Mouse (Mus musculus): ENCODE measurements around the gene Parp3. TPM values are rescaled to one million over a fixed set of nuclear protein-coding genes. Genes with fewer than 3 reads are reported as not detected.

The Parp3 gene
- total RNA-seq, 2 experiments from 2014 or later, result 2.4 to 2.8 TPM

DNA sequence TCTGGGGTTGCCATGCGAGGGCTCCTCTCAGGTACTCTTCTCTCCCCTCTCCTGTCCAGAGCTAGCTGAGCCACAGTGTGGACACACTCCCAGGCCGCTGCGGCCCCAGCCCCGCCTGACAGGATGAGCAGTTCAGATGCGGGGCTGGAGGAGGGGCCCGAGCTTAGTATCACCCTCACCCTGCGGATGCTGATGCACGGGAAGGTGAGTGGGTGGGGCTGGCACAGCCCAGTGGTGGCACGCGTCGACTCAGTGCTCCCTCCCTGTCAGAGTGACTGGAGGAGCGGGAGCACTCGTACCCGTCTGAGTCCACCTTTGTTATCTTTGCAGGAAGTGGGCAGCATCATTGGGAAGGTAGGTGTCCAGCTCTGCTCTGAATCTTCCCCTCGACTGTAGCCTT lies 16.8 kb downstream of the Parp3 start:
- DNase-seq (ENCODE audit: low spot score in 2 of 2), result no peak

DNA sequence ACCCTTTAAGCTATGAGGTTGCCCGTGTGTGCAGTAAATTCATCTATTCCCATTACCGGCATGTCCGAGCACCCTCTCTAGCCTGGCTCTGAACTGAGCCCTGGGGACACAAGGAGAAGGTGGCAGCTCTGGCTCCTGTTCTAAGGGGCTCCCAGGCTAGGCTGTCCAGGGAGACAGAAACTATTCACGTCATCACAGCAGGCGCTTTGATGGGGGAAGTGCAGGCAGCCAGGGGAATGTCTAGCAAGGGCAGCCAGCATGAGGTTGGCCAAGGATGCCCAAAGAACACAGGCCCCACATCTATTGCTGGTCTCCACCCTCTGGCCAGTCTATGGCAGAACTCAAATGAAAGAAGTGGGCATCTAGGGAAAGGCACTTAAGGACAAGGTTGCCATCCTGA lies 18.8 kb downstream of the Parp3 start:
- no peak for DNase-seq (ENCODE audit: low spot score in 2 of 2)

DNA sequence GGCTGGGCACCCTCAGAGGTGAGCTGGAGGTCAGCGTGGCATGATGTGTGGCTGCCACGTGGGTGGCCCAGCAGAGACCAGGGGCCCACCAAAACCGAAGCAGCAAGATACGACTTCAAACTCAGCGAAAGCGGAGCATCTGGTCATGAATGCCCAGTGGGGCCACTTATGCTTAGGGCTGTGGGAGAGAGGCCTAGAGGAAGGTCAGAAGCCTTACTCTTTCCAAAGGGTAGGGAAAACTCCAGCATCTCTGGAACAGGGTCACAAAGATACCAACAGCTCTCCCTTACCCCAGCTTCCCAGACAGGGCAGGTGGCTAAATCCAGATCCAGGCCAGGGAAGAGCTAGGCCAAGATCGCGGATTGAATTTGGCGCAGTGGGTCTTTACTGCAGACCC lies 19.6 kb downstream of the Parp3 start:
- no peak for DNase-seq (ENCODE audit: low spot score in 2 of 2)

DNA sequence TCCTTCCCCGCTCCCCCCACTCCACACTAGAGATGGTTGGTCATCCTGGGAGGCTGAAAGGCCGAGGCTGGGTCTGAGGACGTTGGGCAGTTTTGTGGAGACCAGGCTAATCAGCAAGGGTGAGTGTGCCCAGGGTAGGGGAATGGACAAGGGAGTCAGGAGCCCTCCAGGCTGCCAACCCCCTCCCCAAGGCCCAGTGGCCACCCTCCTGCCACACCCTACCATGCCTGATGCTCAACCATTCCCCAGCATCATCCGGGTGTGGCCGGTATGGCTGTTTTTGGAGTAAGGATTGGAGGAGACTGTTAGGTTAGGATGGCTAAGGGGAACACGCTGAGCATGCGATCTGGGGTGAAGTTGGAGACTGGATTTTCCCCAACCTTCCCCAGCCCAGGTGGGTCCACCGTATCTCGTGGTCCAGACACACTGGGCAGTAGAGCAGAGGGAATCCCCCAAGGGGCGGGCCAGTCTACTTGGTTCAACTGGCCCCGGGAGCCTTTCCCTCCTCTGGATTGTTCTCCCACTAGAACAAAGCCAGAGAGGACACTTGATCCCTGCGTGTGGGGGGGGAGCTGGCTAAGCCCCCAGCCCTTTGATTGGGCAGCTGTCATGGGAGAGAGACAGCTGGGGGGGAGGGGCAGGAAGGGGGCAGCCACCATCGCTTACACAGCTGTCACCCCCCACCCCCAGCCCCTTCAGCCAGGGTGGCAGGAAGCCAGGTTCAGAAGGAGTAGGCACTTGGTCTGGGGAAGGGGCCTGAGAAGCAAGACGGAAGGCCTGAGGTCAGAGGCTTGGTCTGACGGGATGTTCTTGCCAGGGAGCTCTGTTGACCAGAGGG lies 20.2 kb downstream of the Parp3 start:
- no peak for DNase-seq (ENCODE audit: low spot score in 2 of 2)

DNA sequence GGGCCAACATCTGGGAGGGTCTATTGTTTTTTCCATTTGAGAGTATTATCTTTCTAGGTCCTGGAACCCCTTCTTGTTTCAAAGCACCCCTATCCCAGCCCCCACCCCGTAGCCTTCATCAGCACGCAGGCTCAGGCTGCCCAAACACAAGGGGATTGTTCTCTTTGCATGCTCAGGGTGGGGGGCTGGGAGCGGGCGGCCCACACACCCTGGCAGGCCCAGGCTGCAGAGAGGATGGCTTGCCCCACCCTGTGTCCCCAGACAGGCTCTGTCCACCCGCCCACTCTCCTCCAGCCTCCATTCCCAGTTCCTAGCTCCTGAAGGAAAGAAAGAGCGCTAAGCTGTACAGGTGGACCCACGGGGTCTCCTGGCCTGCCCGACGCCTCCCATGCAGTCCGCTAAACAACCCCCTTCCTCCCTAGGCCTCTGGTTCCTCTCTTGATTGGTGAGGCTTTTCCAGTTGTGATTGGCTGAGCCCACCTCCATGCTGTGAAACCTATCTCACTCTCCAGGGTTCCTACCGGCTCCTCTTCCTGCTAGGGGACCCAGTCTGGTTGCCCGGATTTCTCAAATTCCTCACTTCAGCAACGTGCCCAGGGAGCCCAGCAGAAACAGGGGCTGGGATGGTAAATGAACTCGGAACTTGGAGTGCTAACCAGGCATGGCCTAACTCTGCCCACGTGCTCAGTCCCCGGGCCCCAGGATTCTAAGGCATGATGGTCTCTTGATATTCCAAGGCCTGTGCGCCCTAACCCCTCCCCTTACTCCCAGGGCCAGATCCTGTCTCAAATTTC lies 21.7 kb downstream of the Parp3 start:
- peak in 1 of 2 experiments; percentile 45 for DNase-seq (ENCODE audit: low spot score in 2 of 2)

DNA sequence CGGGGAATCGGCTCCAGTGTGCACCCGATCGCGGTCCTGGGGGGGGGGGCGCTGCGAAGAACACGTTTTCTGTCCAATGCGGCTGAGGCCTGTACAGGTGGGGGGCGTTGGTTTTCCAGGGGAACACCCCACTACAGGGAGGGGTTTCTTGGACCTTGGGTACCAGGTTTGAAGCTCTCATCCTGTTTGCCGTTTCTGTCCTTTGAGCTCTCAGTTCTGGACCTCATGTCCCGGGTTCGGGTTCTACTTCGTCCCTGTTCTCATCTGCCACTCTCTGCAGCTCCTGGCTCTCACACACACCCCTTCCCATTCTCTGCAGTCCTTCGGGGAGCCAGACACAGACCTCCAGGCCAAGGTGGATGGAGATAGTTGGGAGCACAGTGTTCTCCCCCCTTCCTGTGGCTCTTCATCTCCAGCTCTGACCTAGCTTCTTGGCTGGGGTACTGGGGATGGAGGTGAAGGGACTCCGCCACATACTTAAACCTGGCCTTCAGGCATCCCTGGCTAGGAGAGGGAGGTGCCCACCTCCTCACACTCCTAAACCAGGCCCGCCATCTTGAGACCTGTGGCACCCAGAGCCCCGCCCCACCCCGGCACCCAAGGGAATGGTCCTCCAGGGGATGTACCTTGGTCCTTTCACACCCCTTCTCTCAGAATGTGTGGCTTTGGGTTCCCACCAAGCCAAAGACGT lies 22.5 kb downstream of the Parp3 start:
- no peak for DNase-seq (ENCODE audit: low spot score in 2 of 2)

DNA sequence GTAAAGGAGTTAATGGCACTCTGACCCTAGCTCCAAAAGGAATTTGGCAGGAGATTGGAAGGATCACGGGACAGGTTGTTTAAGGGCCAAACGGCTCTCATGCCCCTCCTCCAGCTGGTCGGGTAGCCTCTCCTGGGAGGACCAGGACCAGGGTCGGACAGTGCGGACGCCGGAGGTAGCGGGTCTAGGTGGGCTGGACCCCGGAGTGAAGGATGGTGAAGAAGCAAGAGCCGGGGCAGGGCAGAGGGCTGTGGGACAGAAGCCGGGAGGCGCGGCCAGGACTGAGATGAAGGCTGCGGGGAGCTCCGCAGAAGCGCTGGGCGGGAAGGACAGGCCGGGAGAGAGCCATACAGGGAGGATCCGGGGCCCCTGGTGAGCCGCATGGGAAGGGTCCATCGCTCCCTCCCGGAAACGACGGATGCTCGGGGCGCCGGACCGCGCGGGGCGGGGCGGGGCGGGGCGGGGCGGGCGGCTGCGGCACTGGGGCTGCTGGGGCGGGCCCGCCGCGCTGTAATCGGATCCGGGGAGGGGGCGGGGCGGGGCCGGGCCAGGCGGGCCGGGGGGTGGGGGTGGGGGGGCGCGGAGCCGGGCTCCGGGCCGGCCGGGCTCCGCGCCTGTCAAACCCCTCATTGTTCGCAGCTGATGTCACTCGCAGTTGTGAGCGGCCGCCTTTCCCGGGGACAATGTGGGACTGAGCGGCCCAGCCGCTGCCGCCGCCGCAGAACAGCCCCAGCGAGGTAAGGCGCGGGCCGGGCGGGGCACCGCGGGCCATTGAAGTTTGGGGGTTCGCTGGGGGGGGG lies 23.3 kb downstream of the Parp3 start, which contains the start of gene Pcbp4:
Pcbp4 (plus strand) TSS at position 21 of the 800 bp plus-strand sequence.
- peak; percentile 53 to 68 for DNase-seq (ENCODE audit: low spot score in 2 of 2)

DNA sequence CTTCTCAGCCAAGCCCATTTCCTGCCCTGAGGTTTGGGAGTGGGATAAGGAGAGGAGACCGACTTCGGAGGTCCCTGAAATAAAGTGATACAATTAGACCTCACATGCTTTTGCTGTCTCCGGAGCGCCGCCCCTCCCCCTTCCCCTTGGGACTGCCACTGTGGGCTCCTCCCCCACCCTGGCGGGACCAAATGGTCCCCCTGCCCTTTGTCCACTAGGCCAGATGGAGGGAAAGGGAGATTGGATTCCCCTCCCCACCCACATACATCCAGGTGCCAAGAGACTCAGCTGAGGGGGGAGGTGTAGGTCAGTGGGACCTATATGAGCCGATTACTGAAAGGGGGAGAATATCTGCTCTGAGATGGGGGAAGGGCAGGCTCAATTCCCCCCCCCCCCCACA lies 23.9 kb downstream of the Parp3 start:
- DNase-seq (ENCODE audit: low spot score in 2 of 2), result peak; percentile 47 to 66

DNA sequence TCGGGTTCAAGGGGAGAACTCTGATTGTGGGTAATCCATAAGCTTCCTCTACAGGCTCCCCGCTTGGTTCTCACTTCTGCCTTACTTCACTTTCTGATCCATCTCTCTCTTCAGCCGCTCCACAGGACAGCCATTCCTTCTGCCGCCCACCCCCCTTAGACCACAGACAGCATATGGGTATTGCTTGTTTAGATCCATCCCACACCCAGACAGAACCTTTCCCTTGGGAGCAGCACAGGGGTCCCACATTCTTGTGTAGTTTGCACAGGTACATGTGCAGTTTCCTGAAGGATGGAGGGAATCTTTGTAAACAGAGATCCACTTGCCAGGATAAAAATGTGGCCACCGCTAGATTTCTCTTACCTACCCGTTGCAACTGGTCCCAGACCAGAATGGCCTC lies 24.4 kb downstream of the Parp3 start:
- DNase-seq (ENCODE audit: low spot score in 2 of 2), result no peak

DNA sequence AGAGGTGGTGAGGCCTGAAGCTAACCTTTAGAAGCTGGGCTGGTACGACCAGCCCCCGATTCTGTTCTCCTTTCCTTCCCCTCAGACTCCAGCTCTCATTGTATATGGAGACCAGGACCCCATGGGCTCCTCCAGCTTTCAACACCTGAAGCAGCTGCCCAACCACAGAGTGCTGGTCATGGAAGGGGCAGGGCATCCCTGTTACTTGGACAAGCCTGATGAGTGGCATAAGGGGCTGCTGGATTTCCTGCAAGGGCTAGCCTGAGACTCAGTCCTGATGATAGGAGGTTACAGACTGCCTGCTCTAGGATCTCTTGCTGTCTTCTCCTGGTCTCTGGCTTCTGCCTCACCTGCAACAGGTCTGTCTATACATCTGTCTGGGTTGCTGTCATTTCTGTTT lies 24.9 kb downstream of the Parp3 start:
- no peak for DNase-seq (ENCODE audit: low spot score in 2 of 2)

DNA sequence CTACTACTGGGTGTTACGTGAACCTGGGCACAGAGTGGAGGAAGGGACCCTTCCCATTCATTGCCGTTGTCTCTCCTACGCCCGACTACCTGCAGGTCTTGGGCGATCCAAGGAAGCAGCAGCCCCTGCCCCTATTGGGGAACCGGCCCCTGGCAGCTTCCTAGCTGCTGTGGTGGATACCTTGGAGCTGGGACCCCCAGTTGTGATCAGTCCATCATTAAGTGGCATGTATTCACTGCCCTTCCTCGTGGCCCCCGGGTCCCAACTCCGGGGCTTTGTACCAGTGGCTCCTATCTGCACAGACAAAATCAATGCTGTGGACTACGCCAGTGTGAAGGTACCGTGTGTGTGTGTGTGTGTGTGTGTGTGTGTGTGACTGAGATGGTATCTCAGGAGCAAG lies 25.5 kb downstream of the Parp3 start:
- no peak for DNase-seq (ENCODE audit: low spot score in 2 of 2)

DNA sequence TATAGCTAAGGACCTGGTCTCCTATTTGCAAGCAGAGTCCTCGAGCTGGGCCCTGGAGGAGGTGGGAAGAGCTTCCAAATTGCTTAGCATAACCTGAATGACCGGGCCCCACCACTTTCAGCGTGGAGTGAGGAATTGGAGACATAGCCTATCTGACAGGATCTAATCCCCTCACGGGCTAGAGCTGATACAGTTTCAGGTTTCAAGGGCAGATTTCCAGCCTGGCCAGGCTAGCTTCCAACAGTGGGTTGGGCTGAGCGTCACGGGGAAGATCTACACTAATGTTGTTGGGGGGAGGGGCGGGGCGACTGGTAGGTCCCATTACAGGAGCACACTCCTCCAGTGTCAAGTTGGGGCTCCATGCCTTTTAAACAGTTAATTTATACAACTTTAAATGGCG lies 26.1 kb downstream of the Parp3 start:
- DNase-seq (ENCODE audit: low spot score in 2 of 2), result no peak

DNA sequence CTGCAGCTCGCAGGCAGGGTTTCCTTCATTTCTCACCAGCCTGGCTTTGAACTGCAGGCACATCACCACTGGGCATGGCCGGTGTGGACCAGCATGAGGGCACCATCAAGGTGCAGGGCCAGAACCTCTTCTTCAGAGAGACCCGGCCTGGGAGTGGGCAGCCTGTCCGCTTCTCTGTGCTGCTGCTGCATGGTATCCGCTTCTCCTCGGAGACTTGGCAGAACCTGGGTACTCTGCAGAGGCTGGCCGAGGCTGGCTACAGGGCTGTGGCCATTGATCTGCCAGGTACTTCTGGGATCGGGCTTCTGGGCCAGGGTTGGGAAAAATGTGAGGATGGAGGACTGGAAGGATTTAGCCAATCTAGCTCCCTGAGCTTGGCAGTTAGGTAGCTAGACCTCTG lies 26.8 kb downstream of the Parp3 start:
- DNase-seq (ENCODE audit: low spot score in 2 of 2), result no peak

DNA sequence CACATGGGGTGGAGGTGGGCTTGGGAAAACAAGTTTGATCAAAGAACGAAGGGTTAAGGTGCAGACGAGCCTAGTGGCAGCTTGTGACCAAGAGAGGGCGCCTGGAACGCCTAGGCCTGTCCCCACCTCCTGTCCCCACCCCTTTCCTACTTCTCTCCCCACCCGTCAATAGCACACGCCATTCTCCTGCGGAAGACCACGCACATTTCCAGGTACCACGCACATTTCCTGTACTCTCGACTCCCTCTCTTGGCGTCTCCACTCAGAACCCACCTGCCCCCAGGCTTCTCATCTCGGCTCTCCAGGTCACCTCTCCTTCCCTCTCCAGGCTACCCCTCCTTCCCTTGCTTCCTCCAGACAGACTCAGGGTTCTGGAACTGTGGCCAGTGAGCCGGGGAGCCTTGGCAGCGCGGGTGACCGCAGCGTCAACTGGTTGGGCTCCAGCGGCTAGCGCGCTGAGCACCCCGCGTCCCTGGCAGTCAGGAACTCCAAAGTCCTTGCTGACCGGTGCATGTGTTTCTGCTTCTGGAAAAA lies 28.2 kb downstream of the Parp3 start:
- DNase-seq (ENCODE audit: low spot score in 2 of 2), result peak; percentile 68 to 76

DNA sequence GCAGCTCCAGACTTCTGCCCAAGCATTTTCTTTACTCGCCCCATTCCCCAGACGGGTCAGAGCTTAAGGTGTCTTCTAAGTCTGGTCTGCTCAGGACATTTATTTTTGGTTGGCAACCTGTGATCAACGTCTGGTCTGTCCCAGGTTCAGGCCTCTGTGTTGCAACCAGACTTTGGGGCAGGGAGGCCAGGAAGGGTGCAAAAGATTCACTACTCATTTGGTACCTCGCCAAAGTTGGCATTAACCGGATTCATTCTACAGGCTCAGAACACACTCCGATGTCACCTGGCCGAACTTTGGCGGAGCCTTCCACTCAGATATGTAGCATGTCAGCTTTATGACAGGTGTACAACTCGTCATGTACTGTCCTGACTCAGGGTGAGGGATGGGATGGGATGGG lies 28.8 kb downstream of the Parp3 start:
- DNase-seq (ENCODE audit: low spot score in 2 of 2), result no peak

DNA sequence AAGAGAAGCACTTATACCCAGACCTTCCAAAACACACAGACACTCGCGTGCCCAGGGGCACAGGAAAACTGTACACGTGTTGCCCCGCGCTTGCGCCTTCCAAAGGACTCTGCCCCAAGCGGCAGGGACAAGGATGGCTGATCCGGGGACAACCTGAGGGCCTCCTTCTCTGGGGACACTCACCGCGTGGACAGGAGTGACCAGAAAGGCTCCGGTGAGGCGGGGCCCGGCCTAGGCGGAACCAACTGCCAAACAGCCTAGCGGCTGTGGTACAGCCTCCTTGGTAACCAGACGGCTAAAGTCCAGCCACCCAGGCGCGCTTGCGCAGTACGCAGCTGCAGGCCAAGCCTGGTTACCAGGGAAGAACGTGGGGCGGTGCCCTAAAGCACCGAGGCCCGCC lies 29.4 kb downstream of the Parp3 start, which contains the start of the genes Abhd14b and Abhd14a:
Abhd14b (plus strand) TSS at position 112 of the 400 bp plus-strand sequence.
Abhd14a (minus strand) TSS at position 331 of the 400 bp plus-strand sequence.
- peak; percentile 88 to 93 for DNase-seq (ENCODE audit: low spot score in 2 of 2)

DNA sequence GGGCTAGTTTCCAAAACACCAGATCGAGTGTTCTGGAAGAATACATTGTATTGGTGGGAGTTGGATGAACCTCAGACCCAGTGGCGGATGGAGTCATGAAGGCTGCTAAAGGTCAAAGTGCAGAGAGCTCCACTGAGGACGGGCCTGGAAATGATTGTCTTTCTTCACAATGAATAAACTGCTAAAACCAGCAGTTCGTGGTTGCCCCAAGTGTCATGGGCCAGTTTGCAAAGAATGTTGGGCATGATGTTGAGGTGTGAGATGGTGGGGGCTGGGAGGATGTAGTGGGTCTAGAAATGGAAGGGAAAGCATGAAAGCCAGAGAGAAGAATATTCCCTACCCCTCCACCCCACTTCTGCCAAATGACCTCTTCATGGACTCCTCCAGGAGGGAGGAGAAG lies 31.9 kb downstream of the Parp3 start:
- DNase-seq (ENCODE audit: low spot score in 2 of 2), result no peak

DNA sequence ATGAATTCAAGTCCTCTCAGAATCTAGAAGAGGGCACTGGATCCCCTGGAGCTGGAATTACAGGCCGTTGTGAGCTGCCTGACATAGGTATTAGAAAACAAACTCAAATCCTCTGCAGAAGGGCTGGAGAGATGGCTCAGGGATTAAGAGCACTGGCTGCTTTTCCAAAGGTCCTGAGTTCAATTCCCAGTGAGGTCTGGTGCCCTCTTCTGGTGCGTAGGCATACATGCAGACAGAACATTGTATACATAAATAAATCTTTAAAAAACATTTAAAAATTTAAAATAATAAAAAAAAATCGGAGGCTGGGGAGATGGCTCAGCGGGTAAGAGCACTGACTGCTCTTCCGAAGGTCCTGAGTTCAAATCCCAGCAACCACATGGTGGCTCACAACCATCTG lies 34.1 kb downstream of the Parp3 start:
- DNase-seq (ENCODE audit: low spot score in 2 of 2), result no peak

DNA sequence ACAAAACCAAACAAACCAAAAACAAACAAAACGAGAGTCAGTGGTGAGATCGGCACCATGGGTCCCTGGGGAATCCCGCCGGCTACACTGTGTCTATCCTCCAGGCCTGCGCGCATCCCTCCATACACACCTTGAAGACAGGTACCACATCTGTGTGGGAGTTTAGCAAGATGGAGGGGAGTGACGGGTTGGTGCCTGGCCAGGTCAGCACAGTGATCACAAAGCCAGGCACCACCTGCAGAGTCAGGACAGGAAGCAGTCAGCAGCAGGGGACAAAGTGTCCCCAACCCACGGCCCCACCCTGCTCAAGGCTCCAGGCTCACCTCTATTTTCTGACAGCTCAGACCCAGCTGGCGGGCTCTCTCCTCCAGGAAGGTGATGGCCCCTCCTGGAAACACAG lies 40.2 kb downstream of the Parp3 start:
- no peak for DNase-seq (ENCODE audit: low spot score in 2 of 2)

DNA sequence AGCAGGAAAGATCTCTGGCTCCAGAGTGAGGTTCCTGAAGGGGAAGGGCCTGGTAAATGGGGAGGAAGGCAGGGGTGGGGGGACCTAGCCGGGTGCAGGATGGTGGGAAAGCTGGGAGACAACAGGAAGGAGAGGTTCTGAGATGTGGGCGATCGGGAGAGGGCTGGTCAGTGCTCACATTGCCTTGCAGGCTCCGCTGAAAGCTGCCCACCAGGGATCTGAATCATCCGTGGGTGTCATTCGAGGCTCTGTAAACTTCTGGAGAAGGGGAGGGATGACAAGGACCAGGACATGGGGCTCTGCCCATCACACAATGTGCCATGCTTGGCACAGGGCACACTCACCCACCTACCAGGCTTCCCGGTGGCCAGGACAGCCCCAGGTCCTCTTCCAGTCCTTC lies 43.4 kb downstream of the Parp3 start:
- DNase-seq (ENCODE audit: low spot score in 2 of 2), result no peak

DNA sequence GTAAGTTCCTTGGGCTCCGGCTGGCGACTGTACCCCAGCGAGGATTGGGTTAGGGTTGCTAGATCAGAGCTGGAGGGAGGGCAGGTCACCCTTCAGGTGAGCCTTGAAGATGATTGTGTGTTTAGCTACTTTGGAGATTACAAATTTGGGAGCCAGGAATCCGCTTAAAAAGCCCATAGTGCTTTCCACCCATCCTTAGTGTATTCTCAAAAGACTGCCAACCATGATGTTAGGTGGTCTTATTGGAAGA lies 46.8 kb downstream of the Parp3 start:
- DNase-seq (ENCODE audit: low spot score in 2 of 2), result no peak

All from layer of hippocampus, postnatal 10 days (tissue).